Mouse (Mus musculus): ENCODE data around the gene Serpina1e. TPM values are rescaled to one million over a fixed set of nuclear protein-coding genes. Genes with fewer than 3 reads are reported as not detected.

Gene Serpina1e
- total RNA-seq (2014; rRNA removed; ENCODE audit: low replicate concordance) (8.4 and 10.9 TPM in 2 replicates), polyA plus RNA-seq (2015; fragmentation: Nextera tagmentation; extraction: Ambion mirVana) (0.14 and 0.34 TPM in 2 replicates)

DNA sequence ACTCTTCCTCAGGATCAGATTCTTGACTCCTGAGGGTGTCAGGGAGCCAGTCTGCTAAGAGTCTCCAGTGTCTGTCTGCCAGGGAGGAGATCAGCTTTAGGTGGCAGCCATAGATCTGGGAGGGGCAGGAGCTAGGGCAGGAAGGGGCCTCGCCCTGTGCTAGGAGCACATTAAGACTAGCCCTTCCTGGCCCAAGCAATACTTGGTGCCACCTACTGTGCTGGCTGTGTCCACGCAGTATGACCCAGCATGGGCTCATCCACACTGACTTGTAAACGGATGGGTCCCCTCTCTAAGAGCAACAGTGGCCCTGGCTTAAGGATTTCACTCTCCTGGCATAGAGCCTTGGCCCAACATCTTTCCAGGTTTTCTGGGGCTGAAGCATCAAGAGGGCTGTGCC lies at the start of gene Serpina1e:
Gene Serpina1e, minus strand, starts transcription at position 178 of the 400 bp plus-strand sequence.
- WGBS: 68% methylated on average over 3 of the region's 3 CpGs
- ATAC-seq (ENCODE audit: insufficient read depth, low read depth) (no peak), DNase-seq (ENCODE audit: low spot score) (no peak)
- Histone ChIP-seq H3K9me3 (replicated peaks; ENCODE audit: control insufficient read depth, low read length) (no peaks in the 10 kb centered on the region), H3K4me3 (ENCODE audit: low read depth, low read length) (no peak within 1 kb of the TSS), H3K4me1 (ENCODE audit: control insufficient read depth, insufficient read depth) (no peaks in the 10 kb centered on the region), H3K9ac (replicated peaks; ENCODE audit: low read depth, low read length) (no peak within 1 kb of the TSS), H3K4me2 (ENCODE audit: low read depth, low read length) (no peak within 1 kb of the TSS), H3K36me3 (replicated peaks; ENCODE audit: control insufficient read depth, insufficient read depth, low read length) (no peaks in the 10 kb centered on the region), H3K27ac (ENCODE audit: low read depth) (no peak within 1 kb of the TSS), H3K27me3 (ENCODE audit: control insufficient read depth, insufficient read depth, low read length) (no peaks in the 10 kb centered on the region)
- TF ChIP-seq CTCF (IDR thresholded peaks at IDR 0.05; ENCODE audit: low read depth) (no peak), EP300 (IDR thresholded peaks at IDR 0.05; ENCODE audit: low read depth) (no peak)

DNA sequence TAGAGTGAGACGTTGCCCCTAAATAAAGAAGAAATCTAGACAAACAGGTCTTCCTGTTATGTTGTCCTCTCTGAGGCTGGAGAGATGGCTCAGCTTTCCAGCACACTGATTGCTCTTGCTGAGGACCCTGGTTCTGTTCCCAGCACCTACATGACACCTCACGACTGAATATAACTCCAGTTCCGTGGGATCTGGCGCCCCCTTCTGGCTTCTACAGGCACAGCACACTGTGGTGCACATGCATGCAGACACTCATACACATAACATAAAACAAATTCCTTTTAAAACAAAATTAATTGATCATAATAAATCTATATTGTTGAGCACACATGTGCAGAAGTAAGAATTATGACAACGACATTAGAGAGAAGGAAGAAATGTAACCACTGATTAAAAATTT lies 45.9 kb upstream of the Serpina1e start:
- Histone ChIP-seq H3K9ac (replicated peaks; ENCODE audit: low read depth, low read length) (no peak overlapping the region), H3K4me3 (ENCODE audit: low read depth, low read length) (no peak overlapping the region), H3K4me1 (ENCODE audit: control insufficient read depth, insufficient read depth) (peaks cover 18% of the 10 kb centered on the region; the same call in 1 of the 2 replicates), H3K27ac (ENCODE audit: low read depth) (no peak overlapping the region), H3K36me3 (replicated peaks; ENCODE audit: control insufficient read depth, insufficient read depth, low read length) (no peaks in the 10 kb centered on the region), H3K4me2 (ENCODE audit: low read depth, low read length) (no peak overlapping the region), H3K27me3 (ENCODE audit: control insufficient read depth, insufficient read depth, low read length) (no peaks in the 10 kb centered on the region), H3K9me3 (replicated peaks; ENCODE audit: control insufficient read depth, low read length) (peaks cover 4% of the 10 kb centered on the region; the same call in 1 of the 2 replicates)
- WGBS: 78% methylated on average over 5 of the region's 5 CpGs
- no peak for TF ChIP-seq EP300 (IDR thresholded peaks at IDR 0.05; ENCODE audit: low read depth)
- no peak for TF ChIP-seq CTCF (IDR thresholded peaks at IDR 0.05; ENCODE audit: low read depth)
- DNase-seq (ENCODE audit: low spot score) (no peak), ATAC-seq (ENCODE audit: insufficient read depth, low read depth) (no peak)

DNA sequence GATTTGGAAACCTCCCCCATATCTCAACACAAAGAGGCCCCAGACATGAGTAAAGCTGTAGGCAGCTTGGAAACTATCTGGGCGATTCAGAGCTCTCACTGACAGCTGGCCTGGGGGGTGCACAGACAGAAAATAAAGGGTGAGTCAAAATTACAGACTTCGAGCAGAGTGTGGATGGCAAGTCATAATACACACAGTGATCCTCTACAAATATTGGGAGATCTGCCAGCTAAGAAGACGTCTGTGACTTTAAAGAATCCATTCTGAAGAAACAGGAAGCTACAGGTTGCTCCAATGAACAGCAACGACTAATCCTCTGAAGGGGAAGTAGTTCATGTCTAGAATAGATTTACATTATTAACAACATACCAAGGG lies 44.5 kb upstream of the Serpina1e start:
- Histone ChIP-seq H3K4me3 (ENCODE audit: low read depth, low read length) (no peak overlapping the region), H3K9ac (replicated peaks; ENCODE audit: low read depth, low read length) (no peak overlapping the region), H3K36me3 (replicated peaks; ENCODE audit: control insufficient read depth, insufficient read depth, low read length) (no peaks in the 10 kb centered on the region), H3K27ac (ENCODE audit: low read depth) (peak overlapping the region; percentile 57), H3K27me3 (ENCODE audit: control insufficient read depth, insufficient read depth, low read length) (no peaks in the 10 kb centered on the region), H3K9me3 (replicated peaks; ENCODE audit: control insufficient read depth, low read length) (peaks cover 4% of the 10 kb centered on the region; the same call in 1 of the 2 replicates), H3K4me2 (ENCODE audit: low read depth, low read length) (no peak overlapping the region), H3K4me1 (ENCODE audit: control insufficient read depth, insufficient read depth) (peaks cover 18% of the 10 kb centered on the region; the same call in 1 of the 2 replicates)
- ATAC-seq (ENCODE audit: insufficient read depth, low read depth) (no peak), DNase-seq (ENCODE audit: low spot score) (peak; percentile 19)
- TF ChIP-seq EP300 (IDR thresholded peaks at IDR 0.05; ENCODE audit: low read depth) (no peak), CTCF (IDR thresholded peaks at IDR 0.05; ENCODE audit: low read depth) (no peak)
- 27% methylated on average over 4 of the region's 4 CpGs for WGBS

DNA sequence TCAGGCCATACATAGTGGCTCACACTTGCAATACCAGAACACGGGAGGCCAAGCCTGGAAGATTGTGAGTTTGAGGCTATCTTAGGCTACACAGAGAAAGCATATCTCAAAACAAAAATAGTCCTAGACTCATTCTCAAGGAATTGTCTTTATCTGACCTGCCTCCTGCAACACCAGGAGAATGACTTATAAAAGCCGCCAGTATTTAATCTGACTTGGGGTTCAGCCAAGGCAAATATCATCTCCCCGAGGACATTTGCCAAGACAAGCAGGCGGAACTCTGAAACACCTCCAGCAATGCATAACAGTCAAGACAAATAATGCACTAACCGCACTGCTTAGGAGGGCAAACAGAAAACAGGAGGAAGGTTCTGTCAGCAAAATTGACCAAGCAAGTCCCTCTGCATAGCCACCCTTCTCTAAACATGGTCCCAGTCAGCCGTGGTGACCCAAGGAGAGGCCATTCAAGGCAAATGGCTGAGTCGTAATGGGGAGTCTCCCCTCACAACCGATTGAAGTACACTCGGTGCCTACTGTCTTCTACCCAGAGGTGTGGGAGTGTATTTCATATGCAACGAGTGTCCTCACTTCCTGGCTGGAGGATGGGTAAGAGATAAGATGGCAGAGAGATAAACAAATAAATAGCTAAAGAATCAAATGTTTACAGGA lies 43.9 kb upstream of the Serpina1e start:
- Histone ChIP-seq H3K27me3 (ENCODE audit: control insufficient read depth, insufficient read depth, low read length) (no peaks in the 10 kb centered on the region), H3K4me1 (ENCODE audit: control insufficient read depth, insufficient read depth) (peaks cover 18% of the 10 kb centered on the region; the same call in 1 of the 2 replicates), H3K4me3 (ENCODE audit: low read depth, low read length) (no peak overlapping the region), H3K4me2 (ENCODE audit: low read depth, low read length) (no peak overlapping the region), H3K9me3 (replicated peaks; ENCODE audit: control insufficient read depth, low read length) (peaks cover 4% of the 10 kb centered on the region; the same call in 1 of the 2 replicates), H3K36me3 (replicated peaks; ENCODE audit: control insufficient read depth, insufficient read depth, low read length) (no peaks in the 10 kb centered on the region), H3K27ac (ENCODE audit: low read depth) (peak overlapping the region; percentile 57), H3K9ac (replicated peaks; ENCODE audit: low read depth, low read length) (no peak overlapping the region)
- TF ChIP-seq EP300 (IDR thresholded peaks at IDR 0.05; ENCODE audit: low read depth): no peak
- no peak for TF ChIP-seq CTCF (IDR thresholded peaks at IDR 0.05; ENCODE audit: low read depth)
- 35% methylated on average over 10 of the region's 10 CpGs for WGBS
- ATAC-seq (ENCODE audit: insufficient read depth, low read depth) (peak; percentile 66), DNase-seq (ENCODE audit: low spot score) (peak; percentile 69)

DNA sequence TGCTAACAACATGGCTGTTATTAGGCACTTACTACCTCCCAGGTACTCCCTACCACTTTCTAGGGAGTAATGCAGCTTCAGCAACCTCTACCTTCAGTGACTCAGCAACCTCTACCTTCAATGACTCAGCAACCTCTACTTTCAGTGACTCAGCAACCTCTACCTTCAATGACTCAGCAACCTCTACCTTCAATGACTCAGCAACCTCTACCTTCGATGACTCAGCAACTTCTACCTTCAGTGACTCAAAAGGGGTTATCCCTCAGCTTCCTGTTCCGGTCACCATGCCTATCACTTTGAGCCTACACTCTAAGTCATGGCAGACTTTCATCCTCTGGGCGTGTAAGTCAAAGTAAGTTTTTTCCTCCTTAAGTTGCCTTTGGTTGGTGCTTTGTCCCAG lies 41.8 kb upstream of the Serpina1e start:
- DNase-seq (ENCODE audit: low spot score): no peak
- peaks cover 4% of the 10 kb centered on the region; the same call in 1 of the 2 replicates for H3K9me3 ChIP-seq (replicated peaks; ENCODE audit: control insufficient read depth, low read length)
- H3K9ac ChIP-seq (replicated peaks; ENCODE audit: low read depth, low read length): no peak overlapping the region
- WGBS: 83% methylated on average over 3 of the region's 3 CpGs
- no peak overlapping the region for H3K4me2 ChIP-seq (ENCODE audit: low read depth, low read length)
- TF ChIP-seq EP300 (IDR thresholded peaks at IDR 0.05; ENCODE audit: low read depth) (no peak), CTCF (IDR thresholded peaks at IDR 0.05; ENCODE audit: low read depth) (no peak)
- peaks cover 18% of the 10 kb centered on the region; the same call in 1 of the 2 replicates for H3K4me1 ChIP-seq (ENCODE audit: control insufficient read depth, insufficient read depth)
- H3K27me3 ChIP-seq (ENCODE audit: control insufficient read depth, insufficient read depth, low read length): no peaks in the 10 kb centered on the region
- H3K4me3 ChIP-seq (ENCODE audit: low read depth, low read length): no peak overlapping the region
- H3K27ac ChIP-seq (ENCODE audit: low read depth): no peak overlapping the region
- no peak for ATAC-seq (ENCODE audit: insufficient read depth, low read depth)
- H3K36me3 ChIP-seq (replicated peaks; ENCODE audit: control insufficient read depth, insufficient read depth, low read length): no peaks in the 10 kb centered on the region

Data from heart, postnatal 0 days (tissue).